Mouse (Mus musculus) midbrain, embryonic 14.5 days (tissue): Measurements from ENCODE around the gene App. TPM values are rescaled to one million over a fixed set of nuclear protein-coding genes. Genes with fewer than 3 reads are reported as not detected.

ENCODE experiments used
- ATAC-seq: fragments of 200-750 bp; cut with Nextera tagmentation; 2 replicates; pipeline ENCODE4 v1.8.0; 2017; ENCODE audit warnings: moderate number of reproducible peaks, moderate library complexity; ENCODE audit not compliant: low FRiP score, low TSS enrichment
- DNase-seq: peaks from one replicate; pipeline ENCODE4 v3.0.0-alpha.2; 2015
- H3K27ac ChIP-seq: fragments of 300-500 bp; sonication (generic); replicated peaks from 2 replicates; pipeline ENCODE4 v1.5.1; 2014; ENCODE audit warnings: mild to moderate bottlenecking, low read depth, low read length, moderate library complexity
- H3K27me3 ChIP-seq: fragments of 300-500 bp; sonication (generic); 2 replicates; pipeline ENCODE4 v1.6.1; 2014; ENCODE audit warnings: low read length, control low read depth, mixed read lengths; ENCODE audit not compliant: control insufficient read depth, insufficient read depth
- H3K36me3 ChIP-seq: fragments of 300-500 bp; sonication (generic); 2 replicates; pipeline ENCODE4 v1.6.1; 2014; ENCODE audit warnings: low read length, control low read depth; ENCODE audit not compliant: control insufficient read depth, insufficient read depth
- H3K4me1 ChIP-seq: fragments of 300-500 bp; sonication (generic); 2 replicates; pipeline ENCODE4 v1.6.1; 2014; ENCODE audit warnings: mild to moderate bottlenecking, antibody characterized with exemption, low read length, control low read depth; ENCODE audit not compliant: control insufficient read depth, insufficient read depth
- H3K4me2 ChIP-seq: fragments of 300-500 bp; sonication (generic); 2 replicates; pipeline ENCODE4 v1.6.1; 2014; ENCODE audit warnings: mild to moderate bottlenecking, low read length, moderate library complexity
- H3K4me3 ChIP-seq: fragments of 300-500 bp; sonication (generic); replicated peaks from 2 replicates; pipeline ENCODE4 v1.5.1; 2014; ENCODE audit warnings: low read depth, low read length
- H3K9ac ChIP-seq: fragments of 300-500 bp; sonication (generic); replicated peaks from 2 replicates; pipeline ENCODE4 v1.6.1; 2014; ENCODE audit warnings: mild to moderate bottlenecking, low read length, moderate library complexity
- H3K9me3 ChIP-seq: fragments of 300-500 bp; sonication (generic); 2 replicates; pipeline ENCODE4 v1.6.1; 2016; ENCODE audit warnings: low read length, control low read depth, mixed read lengths; ENCODE audit not compliant: control insufficient read depth
- WGBS: fragments of 180-500 bp; shearing (Covaris S2); extraction: QIAGEN DNeasy Blood & Tissue Kit; methylation state at CpG from one replicate; pipeline ENCODE4 v1.1.7; 2014; 5-methylcytosine and 5-hydroxymethylcytosine counted together
- polyA plus RNA-seq: library from polyadenylated mRNA; unstranded; fragments of >200 nt; fragmentation: Nextera tagmentation; extraction: Ambion mirVana; gene quantifications from 2 replicates; pipeline ENCODE4 v1.2.1, GENCODE M21; 2014

Gene App
- polyA plus RNA-seq, 1 experiment from 2014 or later: 339 TPM

GRCm38 (mm10) chr16:84919649-84920308 lies 253.8 kb downstream of the App start:
- WGBS: 64% methylated on average over 5 of the region's 5 CpGs
- ATAC-seq: no peak
- no peak for DNase-seq
- Histone ChIP-seq H3K4me1 (no peaks in the 10 kb centered on the region), H3K9me3 (no peaks in the 10 kb centered on the region), H3K4me3 (no peak overlapping the region), H3K4me2 (no peak overlapping the region), H3K27me3 (no peaks in the 10 kb centered on the region), H3K27ac (no peak overlapping the region), H3K36me3 (no peaks in the 10 kb centered on the region), H3K9ac (no peak overlapping the region)

DNA sequence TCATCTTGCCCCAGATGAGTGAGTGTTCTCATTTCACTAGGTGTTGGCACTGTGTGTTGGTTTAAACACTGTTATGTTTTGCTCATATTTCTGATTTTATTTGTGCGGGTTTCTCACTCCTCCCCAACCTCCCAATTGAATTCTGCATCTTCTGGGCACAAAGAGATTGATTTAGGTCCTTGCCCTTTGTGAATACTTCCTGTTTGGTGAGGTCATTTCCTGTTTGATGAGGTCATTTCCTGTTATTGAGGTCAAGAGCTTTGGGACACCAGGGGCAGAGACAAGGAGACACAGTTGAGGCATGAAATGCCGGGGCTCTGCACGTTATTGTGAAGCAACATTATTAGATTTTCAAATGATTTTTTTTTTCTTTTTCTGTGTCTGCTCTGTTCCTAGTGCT lies 254.5 kb downstream of the App start:
- no peak overlapping the region for H3K27ac ChIP-seq
- H3K9me3 ChIP-seq: no peaks in the 10 kb centered on the region
- 82% methylated on average over 3 of the region's 3 CpGs for WGBS
- ATAC-seq: no peak
- no peak overlapping the region for H3K9ac ChIP-seq
- no peak overlapping the region for H3K4me3 ChIP-seq
- H3K36me3 ChIP-seq: no peaks in the 10 kb centered on the region
- H3K4me2 ChIP-seq: no peak overlapping the region
- DNase-seq: peak; percentile 17
- H3K27me3 ChIP-seq: no peaks in the 10 kb centered on the region
- no peaks in the 10 kb centered on the region for H3K4me1 ChIP-seq

- Histone ChIP-seq H3K4me2 (0 out of 2 replicates have a peak overlapping the region, but pooled peaks have one; percentile 3), H3K27ac (no peak overlapping the region)
- WGBS: 36% methylated on average over 3 of the region's 3 CpGs
Measured at GRCm38 (mm10) chr16:84916772-84917171, 256.8 kb downstream of the App start.

GRCm38 (mm10) chr16:84911477-84912165 lies 261.9 kb downstream of the App start:
- Histone ChIP-seq H3K4me1 (no peaks in the 10 kb centered on the region), H3K36me3 (no peaks in the 10 kb centered on the region), H3K9me3 (no peaks in the 10 kb centered on the region), H3K4me2 (no peak overlapping the region), H3K9ac (no peak overlapping the region), H3K4me3 (no peak overlapping the region), H3K27ac (no peak overlapping the region), H3K27me3 (no peaks in the 10 kb centered on the region)
- no peak for DNase-seq
- no peak for ATAC-seq
- WGBS: 82% methylated on average over 8 of the region's 8 CpGs

More at GRCm38 (mm10) chr16:84916772-84917171, 256.8 kb downstream of the App start:
- Histone ChIP-seq H3K4me1 (no peaks in the 10 kb centered on the region), H3K36me3 (no peaks in the 10 kb centered on the region), H3K27me3 (no peaks in the 10 kb centered on the region), H3K9ac (no peak overlapping the region), H3K9me3 (no peaks in the 10 kb centered on the region), H3K4me3 (no peak overlapping the region)
- ATAC-seq (no peak), DNase-seq (peak; percentile 76)

GRCm38 (mm10) chr16:84902995-84903394 lies 270.6 kb downstream of the App start:
- ATAC-seq (no peak), DNase-seq (no peak)
- 91% methylated on average over 4 of the region's 4 CpGs for WGBS

More at GRCm38 (mm10) chr16:84902995-84903394, 270.6 kb downstream of the App start:
- Histone ChIP-seq H3K27me3 (no peaks in the 10 kb centered on the region), H3K9ac (no peak overlapping the region), H3K9me3 (no peaks in the 10 kb centered on the region), H3K4me2 (no peak overlapping the region), H3K27ac (no peak overlapping the region), H3K36me3 (no peaks in the 10 kb centered on the region), H3K4me3 (no peak overlapping the region), H3K4me1 (0 out of 2 replicates have a peak, but pooled peaks cover 3% of the 10 kb centered on the region)
